Mouse (Mus musculus) frontal cortex, adult 2 months (tissue): Measurements from ENCODE around the gene Ovol1. TPM values are rescaled to one million over a fixed set of nuclear protein-coding genes. Genes with fewer than 3 reads are reported as not detected.
A peak's percentile ranks its signal among the peaks of the same experiment; 100 is the strongest.

ENCODE experiments used
- DNase-seq, 2 experiments: peaks; one replicate each; pipeline ENCODE4 v3.0.0; 2022; ENCODE audit warnings: low spot score in 1 of 2; ENCODE audit errors: extremely low spot score in 1 of 2
- polyA plus RNA-seq: library from polyadenylated mRNA; depleted of rRNA; stranded (reverse); fragments of >200 nt; gene quantifications from 2 replicates; pipeline ENCODE4 v1.2.3, GENCODE M21; 2012; rRNA removed

The Ovol1 gene
- polyA plus RNA-seq, 1 experiment, result 0.04 TPM

DNA sequence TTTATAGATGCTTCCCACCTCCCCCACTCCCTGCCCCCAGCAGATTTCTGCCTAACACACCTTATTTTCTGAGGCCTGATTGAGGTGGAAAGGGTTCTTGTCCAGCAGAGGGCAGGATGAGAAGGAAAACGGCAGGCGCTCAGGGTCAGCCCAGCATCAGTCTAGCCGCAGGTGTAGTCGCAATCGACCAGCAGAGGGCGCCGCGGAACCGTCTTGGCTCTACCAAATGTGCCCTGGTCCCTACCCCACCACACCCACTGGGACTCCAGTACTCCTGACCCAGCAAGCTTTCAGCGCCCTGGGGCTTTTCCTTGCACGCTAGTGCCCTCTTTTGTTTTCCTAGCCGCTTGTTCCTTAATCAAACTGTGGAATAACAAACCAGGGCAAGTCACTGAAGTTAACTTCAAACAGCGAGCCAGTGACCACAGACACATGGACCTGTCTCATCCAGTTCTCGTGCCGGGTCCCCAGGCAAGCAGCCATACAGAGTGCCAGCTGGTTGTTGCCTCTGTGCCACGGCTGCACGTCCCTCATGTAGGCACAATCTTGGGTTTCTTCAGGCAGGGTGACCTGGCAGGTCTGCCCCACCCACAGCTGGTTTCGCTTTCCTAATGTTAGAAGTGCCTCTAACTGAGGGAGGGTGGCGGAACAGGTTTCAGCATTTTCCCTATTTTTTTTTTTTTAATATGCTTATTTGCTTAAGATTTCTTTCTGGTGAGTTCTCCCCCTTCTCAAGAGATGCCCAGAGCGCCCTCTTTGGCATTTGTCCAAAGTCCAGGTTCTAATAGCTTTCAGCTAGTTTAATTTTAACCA, 30.9 kb downstream of the Ovol1 start:
- DNase-seq, result peak; percentile 79 to 97

- no peak for DNase-seq
Measured at GRCm38 (mm10) chr19:5525204-5525603, 35.2 kb downstream of the Ovol1 start.

GRCm38 (mm10) chr19:5518721-5519120, 41.7 kb downstream of the Ovol1 start:
- no peak for DNase-seq

DNA sequence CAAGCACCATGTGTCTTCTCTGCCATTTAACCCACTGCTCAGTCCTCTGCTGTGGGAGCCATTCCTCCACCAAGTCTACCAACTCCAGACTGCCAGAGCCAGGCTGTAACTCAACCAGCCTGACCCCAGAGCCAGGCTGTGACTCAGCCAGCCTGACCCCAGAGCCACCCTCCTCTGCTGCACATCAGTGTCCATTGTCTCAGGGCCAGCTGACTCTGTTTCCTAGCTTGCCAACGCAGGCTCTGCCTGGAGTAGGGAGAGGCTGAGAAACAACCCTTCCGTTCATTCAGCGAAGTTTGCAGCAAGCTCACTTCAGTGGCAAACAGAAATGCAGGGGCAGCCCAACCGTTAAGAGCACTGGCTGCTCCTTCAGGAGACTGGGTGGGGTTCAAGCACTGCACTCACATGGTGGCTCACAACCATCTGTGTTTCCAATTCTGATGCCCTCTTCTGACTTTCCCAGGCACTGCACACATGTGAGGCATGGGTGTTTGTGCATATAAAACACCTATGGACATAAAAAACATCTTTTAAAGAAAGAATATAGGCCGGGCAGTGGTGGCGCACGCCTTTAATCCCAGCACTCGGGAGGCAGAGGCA, 43.4 kb downstream of the Ovol1 start:
- no peak for DNase-seq

GRCm38 (mm10) chr19:5515840-5516777, 44.3 kb downstream of the Ovol1 start:
- DNase-seq, result no peak

DNA sequence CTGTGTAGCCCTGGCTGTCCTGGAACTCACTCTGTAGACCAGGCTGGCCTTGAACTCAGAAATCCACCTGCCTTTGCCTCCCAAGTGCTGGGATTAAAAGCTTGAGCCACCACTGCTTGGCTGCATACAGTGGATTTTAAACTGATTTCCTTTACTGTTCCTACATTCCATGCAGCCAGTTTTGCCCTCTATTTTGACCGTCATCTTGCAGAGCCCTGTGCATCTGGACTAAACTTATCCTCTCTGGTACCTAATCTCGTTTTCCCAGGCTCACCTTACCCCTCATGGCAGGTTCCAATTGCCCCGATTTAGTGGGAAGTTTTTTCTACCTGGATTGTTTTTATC, 47.5 kb downstream of the Ovol1 start:
- no peak for DNase-seq

GRCm38 (mm10) chr19:5512091-5513004, 48.1 kb downstream of the Ovol1 start:
- no peak for DNase-seq

GRCm38 (mm10) chr19:5511074-5511632, 49.3 kb downstream of the Ovol1 start:
- DNase-seq, result no peak

- DNase-seq, result peak; percentile 100
Measured at GRCm38 (mm10) chr19:5510031-5511026, 50.1 kb downstream of the Ovol1 start, which contains the start of gene Snx32. TSS of gene Snx32 (minus strand) at chr19:5510538.

GRCm38 (mm10) chr19:5503687-5504086, 56.8 kb downstream of the Ovol1 start, which contains the start of gene 1700020D05Rik:
TSS of gene 1700020D05Rik (minus strand) at chr19:5503787.
- no peak for DNase-seq

DNA sequence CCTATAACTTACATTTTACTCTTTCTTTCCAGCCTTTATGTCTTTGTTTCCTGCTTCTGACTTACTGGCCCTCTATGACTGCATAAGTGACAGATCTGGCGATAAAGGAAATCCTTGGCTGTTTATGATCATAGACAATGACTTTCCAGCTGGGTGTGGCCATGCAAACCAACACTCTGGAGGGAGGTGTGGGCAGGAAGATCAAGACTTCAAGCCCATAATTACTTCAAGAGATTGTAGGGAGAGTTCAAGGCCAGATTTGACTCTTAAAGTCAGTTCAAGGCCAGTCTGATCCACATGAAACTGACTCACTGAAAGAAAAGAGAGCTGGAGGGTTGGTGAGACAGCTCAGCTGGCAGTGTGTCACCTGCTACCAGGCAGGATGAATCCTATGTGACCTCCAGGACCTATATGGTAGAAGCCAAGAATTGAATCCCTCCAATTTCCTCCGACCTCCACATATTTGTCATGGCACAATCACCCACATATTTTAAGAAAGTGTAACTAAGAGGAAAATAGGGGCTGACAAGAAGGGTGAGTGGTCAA, 60.0 kb downstream of the Ovol1 start:
- no peak for DNase-seq

Other genes with a start within 250 kb of the Ovol1 start
- gene Catsper1, start 224.9 kb downstream of the Ovol1 start, polyA plus RNA-seq, result not detected in 2 replicates
- 9.6 and 10.2 TPM in 2 replicates for gene Cst6, start 211.1 kb downstream of the Ovol1 start, polyA plus RNA-seq
- gene Eif1ad, start 193.9 kb downstream of the Ovol1 start, polyA plus RNA-seq, result 25.4 and 27.0 TPM in 2 replicates
- gene Banf1, start 193.5 kb downstream of the Ovol1 start, polyA plus RNA-seq, result 95.2 and 99.8 TPM in 2 replicates
- 70.5 and 85.4 TPM in 2 replicates for gene Sart1, start 171.9 kb downstream of the Ovol1 start, polyA plus RNA-seq
- gene Tsga10ip, start 158.1 kb downstream of the Ovol1 start, polyA plus RNA-seq, result not detected in 2 replicates
- gene Drap1, start 135.7 kb downstream of the Ovol1 start, polyA plus RNA-seq, result 305 and 342 TPM in 2 replicates
- 94.3 and 95.0 TPM in 2 replicates for gene AI837181, start 135.5 kb downstream of the Ovol1 start, polyA plus RNA-seq
- 0.06 and 0.19 TPM in 2 replicates for gene Fosl1, start 113.1 kb downstream of the Ovol1 start, polyA plus RNA-seq
- gene Ccdc85b, start 102.8 kb downstream of the Ovol1 start, polyA plus RNA-seq, result 22.4 and 24.7 TPM in 2 replicates
- 130 and 142 TPM in 2 replicates for gene Fibp, start 100.0 kb downstream of the Ovol1 start, polyA plus RNA-seq
- gene Ctsw, start 92.1 kb downstream of the Ovol1 start, polyA plus RNA-seq, result 0.38 and 0.40 TPM in 2 replicates
- gene Efemp2, start 86.7 kb downstream of the Ovol1 start, polyA plus RNA-seq, result 36.5 and 37.4 TPM in 2 replicates
- gene Mus81, start 72.2 kb downstream of the Ovol1 start, polyA plus RNA-seq, result 42.4 TPM in 2 replicates
- 1,335 and 1,444 TPM in 2 replicates for gene Cfl1, start 70.2 kb downstream of the Ovol1 start, polyA plus RNA-seq
- gene 1700020D05Rik, start 56.9 kb downstream of the Ovol1 start, polyA plus RNA-seq, result 5.4 and 5.9 TPM in 2 replicates
- gene Snx32, start 50.1 kb downstream of the Ovol1 start, polyA plus RNA-seq, result 152 and 164 TPM in 2 replicates
- 2.5 and 2.8 TPM in 2 replicates for gene Ap5b1, start 7.4 kb upstream of the Ovol1 start, polyA plus RNA-seq
- 50.2 and 56.5 TPM in 2 replicates for gene Rnaseh2c, start 41.2 kb upstream of the Ovol1 start, polyA plus RNA-seq
- 109 and 111 TPM in 2 replicates for gene Kat5, start 49.6 kb upstream of the Ovol1 start, polyA plus RNA-seq
- 32.6 and 33.4 TPM in 2 replicates for gene Rela, start 76.8 kb upstream of the Ovol1 start, polyA plus RNA-seq
- 18.0 and 24.0 TPM in 2 replicates for gene Sipa1, start 103.1 kb upstream of the Ovol1 start, polyA plus RNA-seq
- 18.9 and 20.4 TPM in 2 replicates for gene Map3k11, start 128.1 kb upstream of the Ovol1 start, polyA plus RNA-seq
- gene Pcnx3, start 128.3 kb upstream of the Ovol1 start, polyA plus RNA-seq, result 68.4 and 72.5 TPM in 2 replicates
- 0.22 and 0.27 TPM in 2 replicates for gene Kcnk7, start 143.7 kb upstream of the Ovol1 start, polyA plus RNA-seq
- gene Ehbp1l1, start 165.7 kb upstream of the Ovol1 start, polyA plus RNA-seq, result 16.8 and 18.8 TPM in 2 replicates
- gene Fam89b, start 169.0 kb upstream of the Ovol1 start, polyA plus RNA-seq, result 56.1 and 65.8 TPM in 2 replicates
- 81.5 and 87.8 TPM in 2 replicates for gene Ltbp3, start 180.3 kb upstream of the Ovol1 start, polyA plus RNA-seq
- gene Scyl1, start 210.8 kb upstream of the Ovol1 start, polyA plus RNA-seq, result 111 and 120 TPM in 2 replicates